Comparison of ENCODE assay signal across 11 mouse cellular contexts in the genomic region with DNA sequence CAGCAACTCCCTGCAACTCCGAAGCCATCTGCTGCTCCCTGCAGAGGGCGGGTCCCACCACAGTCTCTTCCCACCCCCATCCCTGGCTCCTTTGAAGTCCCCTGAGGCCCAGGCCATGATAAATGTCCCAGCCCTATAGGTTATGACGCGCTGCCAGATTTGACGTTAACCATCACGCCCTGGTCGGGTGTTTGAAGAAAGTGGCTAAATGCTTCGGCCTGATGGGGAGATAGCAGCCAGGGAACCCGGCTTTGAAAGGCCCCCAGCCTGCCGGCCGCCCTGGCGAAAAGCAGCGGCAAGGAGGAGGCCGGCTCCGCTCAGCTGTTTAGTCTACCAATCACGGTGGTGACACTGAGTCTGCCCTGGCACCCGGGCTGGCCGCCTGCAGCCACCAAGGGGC.
A peak's percentile ranks its signal among the peaks of the same experiment; 100 is the strongest.
DNase-seq lines count a peak whose midpoint lies in the region; ATAC-seq lines count a peak whose summit lies in the region.
"Had no signal": no experiment of that assay in that cellular context is flagged by ENCODE, and none has a peak within 500 bp of the region (broad histone marks: within the 10 kb centered on the region; RNA-seq: fewer than 3 reads in every experiment).

No protein-coding gene starts in this region.

- H3K4me2 ChIP-seq in heart, embryonic 16.5 days (ENCODE audit: low read depth, low read length), result peak overlapping the region; percentile 45; the same call in 1 of the 2 replicates
- H3K4me2 ChIP-seq in hindbrain, embryonic 12.5 days (replicated peaks), result peak overlapping the region; percentile 32
- peak overlapping the region; percentile 27 for H3K4me2 ChIP-seq in midbrain, embryonic 15.5 days
- H3K4me2 ChIP-seq: liver, embryonic 15.5 days had no signal

- H3K9me3 ChIP-seq in heart, embryonic 16.5 days (replicated peaks; ENCODE audit: control insufficient read depth, low read length), result no peaks in the 10 kb centered on the region
- no peaks in the 10 kb centered on the region for H3K9me3 ChIP-seq in hindbrain, embryonic 12.5 days (replicated peaks)
- no peaks in the 10 kb centered on the region for H3K9me3 ChIP-seq in midbrain, embryonic 15.5 days
- H3K9me3 ChIP-seq: liver, embryonic 15.5 days had no signal

- no peak overlapping the region for H3K4me3 ChIP-seq in heart, embryonic 16.5 days (ENCODE audit: low read length)
- no peak overlapping the region for H3K4me3 ChIP-seq in hindbrain, embryonic 12.5 days
- H3K4me3 ChIP-seq in midbrain, embryonic 15.5 days, result no peak overlapping the region
- H3K4me3 ChIP-seq: liver, embryonic 15.5 days had no signal

- H3K36me3 ChIP-seq in heart, embryonic 16.5 days (ENCODE audit: control insufficient read depth, insufficient read depth), result no peaks in the 10 kb centered on the region
- no peaks in the 10 kb centered on the region for H3K36me3 ChIP-seq in hindbrain, embryonic 12.5 days
- no peaks in the 10 kb centered on the region for H3K36me3 ChIP-seq in midbrain, embryonic 15.5 days (replicated peaks)
- H3K36me3 ChIP-seq: liver, embryonic 15.5 days had no signal

- H3K27me3 ChIP-seq in heart, embryonic 16.5 days (ENCODE audit: control insufficient read depth, insufficient read depth, low read length), result no peaks in the 10 kb centered on the region; the same call in 1 of the 2 replicates
- peaks cover 15% of the 10 kb centered on the region for H3K27me3 ChIP-seq in hindbrain, embryonic 12.5 days
- 0 out of 2 replicates have a peak, but pooled peaks cover 3% of the 10 kb centered on the region for H3K27me3 ChIP-seq in midbrain, embryonic 15.5 days (replicated peaks)

- no peak for ATAC-seq in heart, embryonic 16.5 days (replicated peaks; ENCODE audit: extremely low read depth, insufficient read depth, low FRiP score)
- 0 out of 2 replicates have a peak, but pooled peaks have one; percentile 46 for ATAC-seq in hindbrain, embryonic 12.5 days (ENCODE audit: low FRiP score)
- ATAC-seq in midbrain, embryonic 15.5 days (replicated peaks), result no peak
- no peak for ATAC-seq in granulocyte monocyte progenitor cell, adult 5-6 weeks (replicated peaks; ENCODE audit: poor library complexity, severe bottlenecking)

- WGBS in heart, embryonic 16.5 days, result 6% methylated on average over 18 of the region's 18 CpGs
- WGBS in hindbrain, embryonic 12.5 days, result 2% methylated on average over 18 of the region's 18 CpGs
- 7% methylated on average over 18 of the region's 18 CpGs for WGBS in midbrain, embryonic 15.5 days

- no peak for DNase-seq in heart, adult 11 months
- peak; percentile 63 for DNase-seq in embryo, embryonic 10 days (ENCODE audit: low spot score)
- no peak for DNase-seq in urinary bladder, postnatal 14 days (ENCODE audit: low spot score)
- DNase-seq in thymus, postnatal 25 days, result no peak
- DNase-seq: adrenal gland, adult 8-10 months; cerebellum, postnatal 36 days had no signal

- peak overlapping the region; percentile 44; the same call in 1 of the 2 replicates for H3K9ac ChIP-seq in heart, embryonic 16.5 days (ENCODE audit: low read length)
- H3K9ac ChIP-seq in hindbrain, embryonic 12.5 days, result peak overlapping the region; percentile 9; the same call in 1 of the 2 replicates
- H3K9ac ChIP-seq in midbrain, embryonic 15.5 days, result no peak overlapping the region
- H3K9ac ChIP-seq: liver, embryonic 15.5 days had no signal

- H3K27ac ChIP-seq in heart, embryonic 16.5 days (ENCODE audit: low read length), result no peak overlapping the region
- no peak overlapping the region for H3K27ac ChIP-seq in hindbrain, embryonic 12.5 days
- H3K27ac ChIP-seq in midbrain, embryonic 15.5 days, result no peak overlapping the region
- H3K27ac ChIP-seq: liver, embryonic 15.5 days had no signal

- H3K4me1 ChIP-seq in heart, embryonic 16.5 days (ENCODE audit: control insufficient read depth, insufficient read depth, low read length), result peaks cover 8% of the 10 kb centered on the region
- peaks cover 11% of the 10 kb centered on the region for H3K4me1 ChIP-seq in hindbrain, embryonic 12.5 days
- H3K4me1 ChIP-seq in midbrain, embryonic 15.5 days, result peaks cover 7% of the 10 kb centered on the region
